23 mouse cellular contexts compared by ENCODE assay signal in the genomic region with DNA sequence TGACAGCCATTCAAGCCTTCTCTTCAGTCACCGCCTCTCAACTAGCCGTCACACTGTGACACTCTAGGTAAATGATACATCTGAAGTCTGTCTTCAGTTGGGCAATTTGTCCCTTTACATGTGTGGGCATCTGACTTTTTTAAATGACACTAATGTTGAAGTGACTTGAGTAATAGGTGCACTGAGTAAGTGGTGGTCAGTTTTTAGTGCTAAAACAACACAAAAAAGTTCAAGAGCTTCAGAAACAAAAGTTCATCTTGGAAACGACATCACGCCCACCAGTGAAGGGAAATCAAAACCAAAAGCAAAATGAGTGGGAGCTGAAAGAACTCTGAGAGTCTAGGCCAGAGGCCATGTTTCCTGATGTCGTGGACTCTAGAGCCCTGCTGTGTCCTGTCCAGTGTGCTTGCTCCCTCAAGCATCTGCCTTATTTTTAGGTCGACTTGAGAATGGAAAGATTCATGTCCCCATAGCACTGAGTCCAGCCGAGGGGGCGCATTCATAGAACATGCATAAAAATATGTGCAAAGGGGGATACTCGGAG. TPM values are rescaled to one million over a fixed set of nuclear protein-coding genes. Genes with fewer than 3 reads are reported as not detected.
A peak's percentile ranks its signal among the peaks of the same experiment; 100 is the strongest.
DNase-seq lines count a peak whose midpoint lies in the region; ATAC-seq and TF ChIP-seq lines count a peak whose summit lies in the region.
"Had no signal": no experiment of that assay in that cellular context is flagged by ENCODE, and none has a peak within 500 bp of the region (broad histone marks: within the 10 kb centered on the region; RNA-seq: fewer than 3 reads in every experiment).

No protein-coding gene starts in this region.

- no peaks in the 10 kb centered on the region for H3K27me3 ChIP-seq in midbrain, embryonic 11.5 days (ENCODE audit: control insufficient read depth, insufficient read depth, low read length)
- no peaks in the 10 kb centered on the region for H3K27me3 ChIP-seq in midbrain, postnatal 0 days (ENCODE audit: insufficient read depth, low read length)
- H3K27me3 ChIP-seq: embryonic facial prominence, embryonic 13.5 days; limb, embryonic 12.5 days; lung, embryonic 15.5 days; midbrain, embryonic 12.5 days; neural tube, embryonic 12.5 days had no signal

- no peak overlapping the region for H3K4me3 ChIP-seq in midbrain, embryonic 11.5 days (ENCODE audit: low read depth, low read length)
- no peak overlapping the region for H3K4me3 ChIP-seq in midbrain, postnatal 0 days (ENCODE audit: low read depth, low read length)
- H3K4me3 ChIP-seq: embryonic facial prominence, embryonic 13.5 days; hindbrain, embryonic 10.5 days; limb, embryonic 12.5 days; lung, embryonic 15.5 days; midbrain, embryonic 12.5 days; neural tube, embryonic 12.5 days had no signal

- no peak overlapping the region for H3K27ac ChIP-seq in midbrain, embryonic 11.5 days (ENCODE audit: low read depth, low read length)
- no peak overlapping the region for H3K27ac ChIP-seq in midbrain, postnatal 0 days (ENCODE audit: low read depth, low read length)
- H3K27ac ChIP-seq: embryonic facial prominence, embryonic 13.5 days; hindbrain, embryonic 10.5 days; hindbrain, postnatal 0 days; limb, embryonic 12.5 days; liver, embryonic 14.5 days; midbrain, embryonic 12.5 days; neural tube, embryonic 12.5 days; stomach, postnatal 0 days had no signal

- TF ChIP-seq CTCF in midbrain, postnatal 0 days (IDR thresholded peaks at IDR 0.05) = no peak

- H3K4me2 ChIP-seq in midbrain, embryonic 11.5 days = no peak overlapping the region
- H3K4me2 ChIP-seq in midbrain, postnatal 0 days (ENCODE audit: low read depth, low read length, poor library complexity, severe bottlenecking) = no peak overlapping the region
- H3K4me2 ChIP-seq: embryonic facial prominence, embryonic 13.5 days; limb, embryonic 12.5 days; lung, embryonic 15.5 days; midbrain, embryonic 12.5 days; neural tube, embryonic 12.5 days had no signal

- 88% methylated on average over 9 of the region's 9 CpGs for WGBS in midbrain, embryonic 11.5 days
- 90% methylated on average over 9 of the region's 9 CpGs for WGBS in midbrain, postnatal 0 days

- no peaks in the 10 kb centered on the region for H3K4me1 ChIP-seq in midbrain, embryonic 11.5 days (ENCODE audit: control insufficient read depth, insufficient read depth, low read length)
- no peaks in the 10 kb centered on the region for H3K4me1 ChIP-seq in midbrain, postnatal 0 days (ENCODE audit: insufficient read depth, low read length)
- H3K4me1 ChIP-seq: embryonic facial prominence, embryonic 13.5 days; hindbrain, embryonic 10.5 days; midbrain, embryonic 12.5 days; neural tube, embryonic 12.5 days had no signal

- H3K36me3 ChIP-seq in midbrain, embryonic 11.5 days (ENCODE audit: control insufficient read depth, insufficient read depth, low read length) = no peaks in the 10 kb centered on the region
- no peaks in the 10 kb centered on the region for H3K36me3 ChIP-seq in midbrain, postnatal 0 days (ENCODE audit: insufficient read depth, low read length)
- H3K36me3 ChIP-seq: neural tube, embryonic 12.5 days had no signal

- intact Hi-C loops in heart, postnatal 25 days (cut with DNase I) = loop anchor here (5.0 kb wide), 1 partner anchor 84 kb away; no protein-coding TSS in a partner anchor
- intact Hi-C loops in left cerebral cortex, postnatal 14 days (cut with DNase I) = no loop called here

- H3K9ac ChIP-seq in midbrain, embryonic 11.5 days (ENCODE audit: low read length) = no peak overlapping the region
- no peak overlapping the region for H3K9ac ChIP-seq in midbrain, postnatal 0 days (replicated peaks; ENCODE audit: low read length, poor library complexity, severe bottlenecking)
- H3K9ac ChIP-seq: embryonic facial prominence, embryonic 13.5 days; limb, embryonic 12.5 days; liver, embryonic 14.5 days; lung, embryonic 15.5 days; midbrain, embryonic 12.5 days; neural tube, embryonic 12.5 days had no signal

- no peaks in the 10 kb centered on the region for H3K9me3 ChIP-seq in midbrain, embryonic 11.5 days (ENCODE audit: control insufficient read depth, low read length)
- no peaks in the 10 kb centered on the region for H3K9me3 ChIP-seq in midbrain, postnatal 0 days (ENCODE audit: low read length)
- H3K9me3 ChIP-seq: embryonic facial prominence, embryonic 13.5 days; hindbrain, embryonic 10.5 days; limb, embryonic 12.5 days; lung, embryonic 15.5 days; midbrain, embryonic 12.5 days; neural tube, embryonic 12.5 days had no signal

- ATAC-seq in midbrain, embryonic 11.5 days (ENCODE audit: low FRiP score) = no peak
- ATAC-seq in midbrain, postnatal 0 days (ENCODE audit: low FRiP score) = no peak
- ATAC-seq: forebrain, embryonic 14.5 days; hindbrain, postnatal 0 days had no signal

- peak; percentile 37 to 47 for DNase-seq in heart, adult 18-20 months
- no peak for DNase-seq in heart, postnatal 25 days (ENCODE audit: low spot score)
- DNase-seq in kidney, adult 9 months = peak; percentile 49
- no peak for DNase-seq in kidney, adult 18-20 months
- DNase-seq in midbrain, embryonic 11.5 days (ENCODE audit: low spot score, missing footprints) = peak; percentile 51
- no peak for DNase-seq in midbrain, postnatal 0 days (ENCODE audit: low spot score)
- DNase-seq in cerebellum, adult 11-12 months = no peak
- no peak for DNase-seq in left cerebral cortex, postnatal 14 days (ENCODE audit: low spot score in 2 of 2)
- DNase-seq: adrenal gland, adult 2 months; cerebellum, postnatal 10 days; gastrocnemius, postnatal 36 days; kidney, postnatal 4 days; right cerebral cortex, postnatal 4 days had no signal

RNA-seq across cellular contexts. Expression of gene Abhd10, which starts 16.0 kb away (rescaled TPM):
- 10 to 100 TPM; 17.9 to 18.8 TPM for total RNA-seq in heart, adult 18-20 months (2021)
- 10 to 100 TPM; 16.0 to 18.6 TPM for total RNA-seq in heart, postnatal 25 days (2021)
- 48.2 and 48.5 TPM in 2 replicates for polyA plus RNA-seq in midbrain, embryonic 11.5 days (2014; fragmentation: Nextera tagmentation; extraction: Ambion mirVana)
- total RNA-seq in midbrain, postnatal 0 days (2014; rRNA removed) = 21.5 and 24.2 TPM in 2 replicates
- 34.2 and 38.5 TPM in 2 replicates for polyA plus RNA-seq in midbrain, postnatal 0 days (2015; fragmentation: Nextera tagmentation; extraction: Ambion mirVana)
- total RNA-seq in left cerebral cortex, postnatal 14 days (2021) = 10 to 100 TPM; 20.1 to 22.5 TPM

RNA-seq across cellular contexts. Expression of gene Tagln3, which starts 34.4 kb away (rescaled TPM):
- total RNA-seq in heart, adult 18-20 months (2021) = under 1 TPM; 0.39 to 0.57 TPM
- total RNA-seq in heart, postnatal 25 days (2021) = under 1 TPM; 0.60 to 0.61 TPM
- 320 and 334 TPM in 2 replicates for polyA plus RNA-seq in midbrain, embryonic 11.5 days (2014; fragmentation: Nextera tagmentation; extraction: Ambion mirVana)
- 141 TPM in 2 replicates for total RNA-seq in midbrain, postnatal 0 days (2014; rRNA removed)
- polyA plus RNA-seq in midbrain, postnatal 0 days (2015; fragmentation: Nextera tagmentation; extraction: Ambion mirVana) = 221 and 222 TPM in 2 replicates
- 100 to 1,000 TPM; 302 to 304 TPM for total RNA-seq in left cerebral cortex, postnatal 14 days (2021)

Comparison
In these comparisons a context has a peak if more than half of its experiments do, and no peak if none do; other contexts are left out.
1. DNase-seq: peak in heart, adult 18-20 months (2 of 2), kidney, adult 9 months (single experiment) and midbrain, embryonic 11.5 days (single experiment); none in heart, postnatal 25 days (single experiment), kidney, adult 18-20 months (single experiment), midbrain, postnatal 0 days (single experiment), cerebellum, adult 11-12 months (single experiment) and left cerebral cortex, postnatal 14 days (0 of 2).
2. RNA of gene Tagln3, which starts 34.4 kb away (total RNA-seq): 302 to 304 TPM in left cerebral cortex, postnatal 14 days and 141 TPM in midbrain, postnatal 0 days; 0.60 to 0.61 TPM in heart, postnatal 25 days and 0.39 to 0.57 TPM in heart, adult 18-20 months; every median in the first group is over 10 times any median in the second.